Mouse (Mus musculus): ENCODE measurements at regions not wholly inside any gene's neighbourhood (a gene's known extent, or its start where the extent isn't known, plus 50 kb on each side); places are given as distances from the start of the nearest gene placed in this dataset.

- DNase-seq: no peak
These were observed 90.0 kb upstream of the Irx4 start for GRCm38 (mm10) chr13:73170301-73170700.

DNA sequence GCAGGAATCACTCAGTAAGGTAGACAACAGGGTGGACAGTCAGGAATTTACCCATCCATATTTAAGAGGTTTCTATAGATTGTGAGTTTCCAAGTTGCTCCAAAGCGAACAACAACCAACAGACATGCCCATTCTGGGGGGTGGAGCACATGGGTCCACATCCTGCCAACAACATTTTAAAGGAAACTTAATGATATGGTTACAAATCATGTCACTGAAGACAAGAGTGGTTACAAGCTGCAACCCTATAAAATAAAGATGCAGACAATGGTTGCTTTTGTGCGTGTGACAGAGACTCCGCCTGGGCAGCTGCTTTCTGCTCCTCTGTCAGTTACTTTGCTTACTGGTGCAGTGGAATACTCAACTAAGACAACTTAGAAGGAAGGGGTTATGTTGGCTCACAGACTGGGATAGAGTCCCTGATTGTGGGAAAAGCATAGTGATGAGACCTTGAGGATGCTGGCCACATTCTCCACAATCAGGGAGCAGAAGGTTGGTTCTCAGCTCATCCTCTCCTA, 52.3 kb upstream of the Irx4 start:
- DNase-seq: no peak
